Mouse (Mus musculus) yolk sac, embryonic 10.5 days (tissue): ENCODE measurements around the gene Pip5k1b.
"Not testable (repeated sequence)": the region's sequence is repeated elsewhere in the genome, so short reads cannot be mapped to it uniquely, and the experiment has no call there.

Experiments
- DNase-seq: peaks from one replicate; pipeline ENCODE4 v3.0.0-alpha.2; 2017; ENCODE audit warnings: low spot score

Pip5k1b gene

GRCm38 (mm10) chr19:24555466-24555903 lies at the start of gene Pip5k1b:
Pip5k1b (minus strand) TSS chr19:24555872.
- DNase-seq: peak; percentile 82

DNA sequence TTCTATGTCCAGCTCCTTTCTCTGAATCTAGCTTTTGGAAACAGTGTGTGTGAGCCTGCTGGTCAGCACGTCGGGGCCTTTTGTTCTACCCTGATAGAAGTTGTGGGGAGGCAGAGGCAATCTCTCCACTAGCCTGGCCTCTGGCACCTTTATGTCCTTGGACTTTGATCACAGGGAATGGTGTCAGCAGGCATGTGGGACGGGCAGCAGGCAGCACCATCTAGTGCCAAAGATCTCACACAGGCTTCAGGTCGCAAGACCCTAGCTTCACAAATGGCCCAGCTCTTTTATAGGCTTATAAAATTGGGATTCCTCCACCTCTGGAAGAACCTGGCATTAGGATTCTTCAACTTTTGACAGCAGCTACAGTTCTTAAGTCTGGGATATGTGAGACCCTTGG lies 48.4 kb upstream of the Pip5k1b start:
- no peak for DNase-seq

DNA sequence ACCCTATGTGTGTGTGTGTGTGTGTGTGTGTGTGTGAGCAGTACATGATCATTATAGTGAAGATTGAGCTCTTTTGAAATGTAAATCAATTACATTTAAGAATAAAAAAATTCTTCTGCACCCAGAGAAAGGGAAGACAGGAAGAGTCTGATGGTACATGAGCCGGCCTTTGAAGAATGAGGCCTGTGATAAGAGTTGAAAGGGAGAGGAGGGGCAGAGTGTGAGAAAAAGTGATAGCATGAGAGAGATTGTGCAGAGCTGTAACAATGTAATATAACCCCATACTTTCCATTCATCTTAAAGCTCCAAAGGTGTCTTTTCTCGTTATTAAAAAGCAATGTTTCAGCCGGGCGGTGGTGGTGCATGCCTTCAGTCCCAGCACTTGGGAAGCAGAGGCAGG lies 47.8 kb upstream of the Pip5k1b start:
- no peak for DNase-seq

DNA sequence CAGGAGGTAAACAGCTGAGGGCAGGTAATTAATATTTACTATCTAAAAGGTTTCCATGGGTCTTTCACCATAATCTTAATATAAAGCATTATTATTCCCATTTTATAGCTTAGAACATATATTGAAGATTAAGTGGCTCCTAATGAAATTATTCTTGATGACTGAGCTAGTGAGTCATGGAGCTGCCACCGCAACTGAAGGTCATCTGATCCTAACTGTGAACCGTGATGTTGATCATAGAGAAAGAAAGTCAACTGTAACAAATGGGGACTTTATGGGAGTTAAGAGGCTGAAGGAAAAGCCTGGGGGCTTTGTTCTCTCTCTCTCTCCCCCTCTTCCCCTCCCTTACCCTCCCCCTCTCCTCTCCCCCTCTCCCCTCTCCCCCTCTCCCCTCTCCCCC lies 31.1 kb upstream of the Pip5k1b start:
- DNase-seq: no peak

DNA sequence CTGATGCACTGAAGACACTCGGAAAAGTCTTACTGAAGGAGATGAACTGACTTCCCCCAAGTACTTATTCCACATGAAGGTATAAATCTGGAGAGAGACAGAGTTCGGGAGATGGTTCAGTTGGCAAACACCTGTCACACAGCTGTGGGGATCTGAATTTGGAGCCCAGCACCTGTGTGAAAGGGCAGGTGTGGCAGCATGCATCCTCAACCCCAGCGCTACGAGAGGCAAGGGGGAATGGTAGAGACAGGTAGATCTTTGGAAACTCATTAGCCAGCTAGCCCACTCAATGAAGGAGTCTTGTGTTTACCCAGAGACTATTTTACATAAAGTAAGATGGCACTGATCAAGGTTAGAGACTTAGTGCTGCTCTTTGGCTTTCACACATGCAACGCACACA lies 29.5 kb upstream of the Pip5k1b start:
- no peak for DNase-seq

- no peak for DNase-seq
These were observed 28.3 kb upstream of the Pip5k1b start for GRCm38 (mm10) chr19:24583956-24584355.

DNA sequence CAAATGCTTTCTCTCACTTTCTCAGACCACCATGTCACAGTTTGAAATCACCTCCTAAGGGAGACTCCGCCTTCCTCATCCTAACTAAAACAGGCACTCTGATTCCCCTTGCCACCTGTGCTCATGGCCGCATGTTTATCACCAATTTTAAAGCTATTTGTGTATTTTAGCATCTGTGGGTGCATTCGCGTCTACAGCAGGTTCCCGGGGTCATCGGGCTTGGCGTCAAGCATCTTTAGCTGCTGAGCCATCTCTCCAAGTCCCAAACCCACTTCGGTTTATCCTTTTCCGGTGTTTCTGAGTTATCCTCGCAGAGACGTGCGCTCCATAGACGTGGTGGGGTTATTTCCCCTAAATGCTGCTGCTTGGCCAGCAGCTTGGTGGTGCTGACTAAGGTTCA lies 20.5 kb upstream of the Pip5k1b start:
- DNase-seq: no peak

DNA sequence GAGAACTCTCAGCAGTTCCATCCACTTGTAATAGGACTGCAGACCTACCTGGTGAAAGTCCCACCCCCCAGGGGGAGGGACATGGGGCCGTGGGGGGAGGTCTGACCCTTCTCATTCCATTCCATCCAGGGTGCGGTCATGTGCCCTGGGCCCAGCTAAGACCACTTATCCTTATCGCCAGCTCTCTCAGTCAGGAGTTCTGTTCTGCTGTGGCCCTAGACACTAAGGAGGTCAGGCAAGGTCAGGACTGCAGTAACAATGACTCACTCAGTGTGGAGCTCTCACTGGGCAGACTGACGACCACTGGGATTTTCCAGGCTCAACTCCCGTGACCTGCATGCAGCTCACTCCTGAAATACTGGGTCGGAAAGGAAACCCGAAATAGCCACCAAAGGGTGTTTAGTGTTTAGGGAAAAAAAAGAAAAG lies 16.1 kb upstream of the Pip5k1b start:
- DNase-seq: peak; percentile 12

- DNase-seq: no peak
These were observed 15.3 kb upstream of the Pip5k1b start for GRCm38 (mm10) chr19:24570969-24571368.

- DNase-seq: peak; percentile 69
These were observed 1.8 kb upstream of the Pip5k1b start for GRCm38 (mm10) chr19:24557456-24557855.

DNA sequence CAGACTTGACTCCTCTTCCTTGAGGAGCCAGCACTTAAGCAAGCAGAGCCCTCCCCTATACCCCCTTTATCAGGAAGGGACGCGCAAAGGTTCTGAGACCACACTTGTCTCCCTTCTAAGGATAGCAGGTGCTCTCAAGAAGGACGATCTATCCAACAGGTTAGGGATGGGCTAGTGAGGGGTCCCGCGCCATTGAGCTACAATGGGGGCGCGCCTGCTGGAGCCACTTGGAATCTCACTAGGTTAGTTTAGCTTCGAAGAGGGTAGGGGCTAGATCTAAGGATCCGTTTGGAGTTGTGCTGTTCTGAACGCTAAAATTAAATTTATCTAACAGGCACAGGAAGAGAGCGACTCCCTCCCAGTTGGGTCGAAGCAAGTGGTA lies 904 bp upstream of the Pip5k1b start:
- no peak for DNase-seq

DNA sequence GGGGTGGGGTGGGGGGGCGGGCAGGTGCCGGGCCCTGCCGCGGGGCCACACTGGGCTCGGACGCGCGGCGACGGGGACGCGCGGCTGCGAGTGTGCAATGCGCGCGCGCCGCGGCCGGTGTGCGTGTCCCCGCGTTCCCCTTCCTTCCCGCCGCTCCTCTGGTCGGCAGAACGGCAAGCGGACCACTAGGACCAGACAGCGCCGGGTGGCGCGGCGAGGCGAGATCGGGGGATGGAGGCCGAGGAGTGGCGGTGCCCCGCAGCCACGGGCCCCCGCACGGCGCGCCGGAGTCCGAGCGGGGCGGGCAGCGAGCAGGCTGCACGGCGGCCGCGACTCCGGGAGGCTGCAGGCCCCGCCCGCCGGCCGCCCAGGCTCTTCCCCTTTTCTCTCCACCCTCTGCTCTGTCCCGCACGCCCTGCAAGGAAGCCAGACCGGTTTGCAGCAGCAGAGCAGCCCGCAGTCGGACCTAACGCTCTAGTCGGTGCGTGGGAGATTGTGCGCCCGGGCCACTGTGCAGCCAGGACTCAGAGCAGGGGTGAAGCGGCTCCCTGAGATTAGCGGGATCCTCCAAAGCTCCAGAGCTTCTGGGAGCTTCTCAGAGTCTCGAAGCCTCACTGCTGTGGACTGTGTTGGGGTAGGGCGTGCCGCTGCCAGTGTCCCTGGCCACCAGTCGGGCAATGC lies 372 bp upstream of the Pip5k1b start:
- DNase-seq: peak; percentile 83

DNA sequence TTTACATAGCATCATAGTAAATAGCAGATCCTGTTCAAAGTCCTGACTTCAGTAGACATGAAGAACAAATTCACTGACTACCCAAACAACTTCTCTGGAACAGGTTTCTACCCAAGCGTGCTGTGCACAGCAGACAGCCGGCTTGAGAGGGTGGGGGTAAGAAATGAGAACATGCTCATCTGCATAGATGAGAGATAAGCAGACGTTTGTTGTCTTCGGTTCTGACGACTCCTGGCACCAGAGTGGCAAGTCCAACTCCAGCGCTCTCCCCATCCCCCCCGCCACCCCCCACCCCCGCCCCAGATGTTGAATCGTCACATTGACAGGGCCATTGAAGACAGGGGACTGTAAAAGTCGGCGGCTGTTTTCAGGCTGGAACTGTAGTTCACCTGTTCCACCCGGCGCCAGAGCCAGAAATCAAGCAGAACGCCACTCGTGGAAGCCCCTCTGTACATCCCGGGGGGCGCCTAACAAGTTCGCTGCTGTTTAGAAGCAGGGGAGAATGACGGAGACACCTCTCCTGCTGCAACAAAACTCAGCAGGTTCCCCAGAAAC lies 684 bp downstream of the Pip5k1b start:
- DNase-seq: no peak

- peak; percentile 68 for DNase-seq
These were observed 1.2 kb downstream of the Pip5k1b start for GRCm38 (mm10) chr19:24554425-24554824.

GRCm38 (mm10) chr19:24553291-24554075 lies 2.2 kb downstream of the Pip5k1b start:
- no peak for DNase-seq

GRCm38 (mm10) chr19:24552641-24553040 lies 3.0 kb downstream of the Pip5k1b start:
- DNase-seq: not testable (repeated sequence)

- no peak for DNase-seq
These were observed 4.3 kb downstream of the Pip5k1b start for GRCm38 (mm10) chr19:24551196-24551954.

- no peak for DNase-seq
These were observed 4.9 kb downstream of the Pip5k1b start for GRCm38 (mm10) chr19:24550778-24551177.

- no peak for DNase-seq
These were observed 5.7 kb downstream of the Pip5k1b start for GRCm38 (mm10) chr19:24550016-24550415.

DNA sequence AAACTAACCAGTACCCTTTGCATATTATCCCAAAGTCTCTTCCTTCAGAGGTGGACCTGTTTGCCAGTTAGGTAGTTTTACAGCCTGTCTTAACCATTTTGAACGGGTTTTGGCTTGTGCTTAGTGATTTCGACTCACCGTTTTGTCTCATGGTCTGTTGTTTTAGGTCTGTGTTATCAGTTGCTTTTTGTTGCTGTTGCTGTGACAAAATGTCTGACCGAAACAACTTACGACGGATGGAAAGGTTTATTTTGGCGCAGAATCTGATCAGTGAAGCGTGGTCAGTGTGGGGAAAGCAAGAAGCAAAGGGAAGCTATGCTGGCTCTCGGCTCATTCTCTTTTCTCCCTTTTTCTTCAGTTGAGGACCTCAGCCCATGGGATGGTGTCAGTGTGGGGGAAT lies 7.3 kb downstream of the Pip5k1b start:
- DNase-seq: no peak

- no peak for DNase-seq
These were observed 9.5 kb downstream of the Pip5k1b start for GRCm38 (mm10) chr19:24546153-24546552.
